Mouse (Mus musculus) retina, adult 2 months (tissue): ENCODE measurements around the gene N4bp2l1.
"Not testable (repeated sequence)": the region's sequence is repeated elsewhere in the genome, so short reads cannot be mapped to it uniquely, and the experiment has no call there.

Source experiments
- DNase-seq: peaks from one replicate; pipeline ENCODE4 v3.0.0-alpha.2; 2012; ENCODE audit warnings: low read depth, low spot score

N4bp2l1 gene

DNA sequence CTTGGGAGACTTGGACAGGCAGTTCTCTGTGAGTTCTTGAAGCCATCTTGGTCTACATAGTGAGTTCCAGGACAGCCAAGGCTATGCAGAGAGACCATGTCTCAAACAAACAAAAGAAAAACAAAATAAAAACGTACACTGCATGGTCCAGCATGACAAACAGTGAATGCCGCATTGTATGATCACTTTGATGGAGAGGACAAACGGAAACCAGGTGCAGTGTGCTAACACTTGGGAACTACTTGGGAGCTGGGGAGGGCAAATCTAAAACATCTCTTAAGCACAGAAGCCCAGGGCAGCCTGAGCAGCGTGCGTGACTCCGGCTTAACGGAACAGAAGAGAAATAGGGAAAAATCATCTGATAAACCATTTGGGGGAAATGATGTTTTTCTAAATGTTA, at the start of gene N4bp2l1:
TSS of gene N4bp2l1 (minus strand) at position 101 of the 400 bp plus-strand sequence.
- DNase-seq, result no peak

- DNase-seq, result no peak
These were observed 47.9 kb upstream of the N4bp2l1 start for GRCm38 (mm10) chr5:150644926-150645325.

DNA sequence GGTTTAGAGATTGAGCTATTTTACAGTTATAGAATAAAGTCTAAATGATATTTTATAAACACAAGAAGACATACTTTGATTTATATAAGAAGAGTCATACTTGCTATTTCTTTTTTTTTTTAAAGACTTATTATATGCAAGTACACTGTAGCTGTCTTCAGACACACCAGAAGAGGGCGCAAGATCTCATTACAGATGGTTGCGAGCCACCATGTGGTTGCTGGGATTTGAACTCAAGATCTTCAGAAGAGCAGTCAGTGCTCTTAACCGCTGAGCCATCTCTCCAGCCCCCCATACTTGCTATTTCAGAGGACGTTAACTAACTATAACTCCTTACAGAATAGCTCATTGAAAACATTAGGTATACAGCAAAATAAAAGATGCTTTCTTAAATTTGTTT, 46.4 kb upstream of the N4bp2l1 start:
- not testable (repeated sequence) for DNase-seq

- no peak for DNase-seq
These were observed 44.5 kb upstream of the N4bp2l1 start for GRCm38 (mm10) chr5:150641440-150641839.

DNA sequence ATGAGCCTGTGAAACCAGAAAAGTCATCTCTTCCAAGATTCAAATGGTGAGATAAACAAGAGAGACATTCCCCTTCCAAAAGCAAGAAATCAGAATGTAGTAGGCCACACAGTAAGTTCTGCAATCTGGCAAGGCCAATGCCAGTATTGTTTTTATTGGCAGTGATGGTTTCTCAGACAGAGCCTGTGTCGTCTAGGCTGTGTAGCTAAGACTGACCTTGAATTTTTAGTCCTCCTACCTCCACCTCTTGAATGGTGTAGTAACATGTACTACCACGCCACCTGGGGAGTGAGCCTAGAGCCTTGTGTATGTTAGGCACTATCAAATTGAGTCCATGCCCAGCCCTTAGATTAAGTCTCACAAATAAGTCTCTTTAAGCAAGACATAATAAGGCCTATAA, 32.7 kb upstream of the N4bp2l1 start:
- no peak for DNase-seq

DNA sequence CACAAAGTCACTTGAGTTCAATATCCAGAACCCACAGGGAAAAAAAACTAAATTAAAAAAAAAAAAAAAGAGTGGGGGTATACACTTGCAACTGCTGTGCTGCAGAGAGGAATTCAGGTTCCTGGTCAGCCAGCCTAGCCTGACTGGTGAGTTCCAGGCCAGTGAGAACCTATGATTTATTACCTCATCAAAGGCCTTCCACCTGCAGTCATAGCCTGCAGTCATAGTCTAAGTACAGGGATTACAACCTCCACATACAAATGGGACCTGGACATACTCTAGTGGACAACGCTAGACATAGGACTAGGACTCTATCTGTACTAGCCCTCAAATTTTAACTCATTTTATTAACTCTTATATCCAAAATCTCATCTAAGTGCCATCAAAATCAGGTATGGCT, 32.3 kb upstream of the N4bp2l1 start:
- no peak for DNase-seq

GRCm38 (mm10) chr5:150625528-150625927, 28.5 kb upstream of the N4bp2l1 start:
- DNase-seq, result no peak

DNA sequence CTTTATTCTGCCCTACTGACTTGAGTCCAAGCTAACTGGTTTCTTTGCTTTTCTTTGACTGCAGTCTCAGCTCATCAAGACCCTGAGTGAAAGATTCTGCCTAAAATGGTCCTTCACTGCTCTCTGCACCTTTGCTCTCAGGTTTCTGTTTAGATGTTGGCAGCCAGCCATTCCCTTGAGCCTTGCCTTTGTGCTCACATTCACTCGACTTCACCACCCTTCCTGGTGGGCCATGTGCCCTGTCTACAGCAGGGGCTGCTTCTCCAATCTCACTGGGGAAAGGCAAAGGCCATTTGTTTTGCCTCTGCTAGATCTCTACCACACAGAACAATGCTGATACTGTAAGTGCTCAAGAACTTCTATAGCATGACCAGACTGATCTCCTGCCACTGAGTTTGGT, 25.8 kb upstream of the N4bp2l1 start:
- DNase-seq, result no peak

DNA sequence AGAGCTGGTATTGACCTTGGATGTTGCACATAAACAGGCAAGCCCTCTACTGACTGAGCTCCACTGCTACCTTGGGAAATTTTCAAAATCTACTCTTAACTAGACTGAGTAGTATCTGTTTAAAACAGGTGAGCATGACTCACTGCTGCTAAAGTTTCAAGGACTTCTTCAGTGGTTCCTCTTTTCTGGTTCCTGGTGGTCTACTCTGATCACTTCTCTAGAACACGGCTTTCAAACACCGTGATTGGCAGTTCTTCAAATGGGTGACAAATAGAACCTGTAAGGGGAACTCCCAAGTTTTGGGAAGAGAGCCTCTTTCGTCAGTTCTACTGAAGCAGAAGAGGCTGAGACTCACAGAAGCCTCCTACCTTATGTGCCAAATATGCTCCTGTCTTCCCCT, 24.6 kb upstream of the N4bp2l1 start:
- DNase-seq, result no peak

DNA sequence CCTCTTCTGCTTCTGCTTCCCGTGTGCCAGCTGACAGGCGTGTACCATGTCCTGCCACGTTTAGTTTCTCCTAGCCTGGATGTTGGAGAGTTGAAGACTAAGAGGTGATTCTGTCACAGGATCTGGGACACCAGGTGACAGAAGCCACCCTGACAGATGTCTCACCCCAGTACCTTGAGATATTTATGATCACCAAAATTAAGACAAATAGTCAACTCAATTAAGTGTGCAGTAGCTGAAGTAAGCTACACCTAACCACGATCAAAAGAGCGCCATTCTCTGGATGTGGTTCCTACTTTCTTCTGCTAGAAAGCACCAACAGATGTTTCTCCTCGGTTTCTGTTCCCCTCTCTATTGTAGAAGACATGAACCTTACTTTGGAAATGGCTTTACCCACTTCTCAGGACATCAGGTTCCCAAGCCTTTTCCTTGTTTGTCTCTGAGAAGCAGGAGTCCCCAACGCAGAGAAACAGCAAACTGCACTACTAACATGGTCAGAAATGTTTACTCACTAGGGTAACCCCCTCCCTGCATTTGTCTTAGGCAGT, 23.7 kb upstream of the N4bp2l1 start:
- DNase-seq, result no peak

DNA sequence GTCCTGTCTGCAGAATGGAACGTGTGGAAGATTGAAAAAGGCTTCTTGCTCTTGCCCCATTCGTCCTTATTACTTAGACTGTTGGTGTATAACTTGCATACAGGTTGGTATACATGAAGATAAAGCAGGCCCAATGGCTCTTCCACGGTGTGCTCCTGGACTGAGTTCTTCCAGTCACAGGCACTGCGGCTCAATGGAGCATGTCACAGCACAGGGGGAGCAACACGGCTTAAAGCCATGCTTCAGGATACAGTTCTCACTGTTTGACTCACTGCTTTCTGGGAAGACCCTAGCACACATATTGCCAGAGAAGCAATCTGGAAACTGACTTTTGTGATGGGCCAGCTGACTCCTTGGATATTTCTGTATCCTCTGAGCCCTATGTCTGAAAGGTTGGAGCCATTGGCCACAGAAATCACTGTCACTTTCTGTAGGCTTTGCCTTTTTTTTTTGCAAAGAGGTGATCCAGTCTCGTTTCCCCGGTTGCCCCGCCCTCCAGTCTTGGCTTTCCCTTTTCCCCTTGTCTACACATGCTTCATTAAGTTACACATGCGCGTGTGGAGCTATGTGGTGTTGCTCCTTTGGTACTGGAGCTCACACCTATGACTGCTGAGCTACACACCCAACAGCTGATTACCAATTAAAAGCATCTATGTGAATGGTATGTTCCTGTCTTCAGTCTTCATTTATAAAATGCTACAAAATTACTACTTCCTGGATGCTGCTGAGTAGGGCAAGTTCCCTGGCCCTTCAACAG, 21.8 kb upstream of the N4bp2l1 start:
- DNase-seq, result no peak

DNA sequence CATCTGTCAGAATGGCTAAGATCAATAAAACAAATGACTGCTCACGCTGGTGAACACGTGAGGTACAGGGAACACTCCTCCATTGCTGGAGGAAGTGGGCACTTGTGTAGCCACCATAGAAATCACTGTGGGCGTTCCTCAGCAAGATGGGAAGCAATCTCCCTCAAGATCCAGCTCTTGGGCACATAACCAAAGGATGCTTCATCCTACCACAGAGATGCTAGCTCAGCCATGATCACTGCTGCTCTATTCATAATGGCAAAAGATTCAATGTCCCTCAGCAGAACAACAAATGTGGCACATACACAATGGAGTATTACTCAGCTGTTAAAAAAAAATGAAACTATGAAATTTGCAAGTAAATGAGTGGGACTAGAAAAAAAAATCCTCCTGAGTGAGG, 19.7 kb upstream of the N4bp2l1 start:
- no peak for DNase-seq

- no peak for DNase-seq
These were observed 19.2 kb upstream of the N4bp2l1 start for GRCm38 (mm10) chr5:150616216-150616615.

DNA sequence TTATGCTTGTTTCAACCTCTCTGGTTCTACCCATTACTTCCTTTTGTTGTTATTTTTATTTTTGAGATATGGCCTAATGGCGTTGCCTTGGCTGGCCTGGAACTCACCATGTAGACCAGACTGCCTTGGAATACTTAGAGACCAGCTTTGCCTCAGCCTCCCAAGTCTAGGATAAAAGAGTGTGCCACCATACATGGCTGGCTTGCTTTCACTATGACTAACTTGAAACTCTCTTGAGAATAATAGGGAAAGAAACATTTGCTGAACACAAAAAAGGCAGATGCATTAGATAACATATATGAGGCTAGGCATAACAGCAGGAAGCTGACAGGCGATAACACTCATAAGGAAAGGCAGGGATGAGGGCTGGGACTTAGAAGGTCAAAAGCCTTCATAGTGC, 17.1 kb upstream of the N4bp2l1 start:
- no peak for DNase-seq

GRCm38 (mm10) chr5:150611697-150612096, 14.7 kb upstream of the N4bp2l1 start:
- no peak for DNase-seq

- DNase-seq, result no peak
These were observed 14.1 kb upstream of the N4bp2l1 start for GRCm38 (mm10) chr5:150611136-150611535.

- DNase-seq, result no peak
These were observed 10.6 kb upstream of the N4bp2l1 start for GRCm38 (mm10) chr5:150607631-150608030.

- DNase-seq, result no peak
These were observed 9.1 kb upstream of the N4bp2l1 start for GRCm38 (mm10) chr5:150606131-150606530.

- DNase-seq, result no peak
These were observed 4.6 kb upstream of the N4bp2l1 start for GRCm38 (mm10) chr5:150601441-150602230.

DNA sequence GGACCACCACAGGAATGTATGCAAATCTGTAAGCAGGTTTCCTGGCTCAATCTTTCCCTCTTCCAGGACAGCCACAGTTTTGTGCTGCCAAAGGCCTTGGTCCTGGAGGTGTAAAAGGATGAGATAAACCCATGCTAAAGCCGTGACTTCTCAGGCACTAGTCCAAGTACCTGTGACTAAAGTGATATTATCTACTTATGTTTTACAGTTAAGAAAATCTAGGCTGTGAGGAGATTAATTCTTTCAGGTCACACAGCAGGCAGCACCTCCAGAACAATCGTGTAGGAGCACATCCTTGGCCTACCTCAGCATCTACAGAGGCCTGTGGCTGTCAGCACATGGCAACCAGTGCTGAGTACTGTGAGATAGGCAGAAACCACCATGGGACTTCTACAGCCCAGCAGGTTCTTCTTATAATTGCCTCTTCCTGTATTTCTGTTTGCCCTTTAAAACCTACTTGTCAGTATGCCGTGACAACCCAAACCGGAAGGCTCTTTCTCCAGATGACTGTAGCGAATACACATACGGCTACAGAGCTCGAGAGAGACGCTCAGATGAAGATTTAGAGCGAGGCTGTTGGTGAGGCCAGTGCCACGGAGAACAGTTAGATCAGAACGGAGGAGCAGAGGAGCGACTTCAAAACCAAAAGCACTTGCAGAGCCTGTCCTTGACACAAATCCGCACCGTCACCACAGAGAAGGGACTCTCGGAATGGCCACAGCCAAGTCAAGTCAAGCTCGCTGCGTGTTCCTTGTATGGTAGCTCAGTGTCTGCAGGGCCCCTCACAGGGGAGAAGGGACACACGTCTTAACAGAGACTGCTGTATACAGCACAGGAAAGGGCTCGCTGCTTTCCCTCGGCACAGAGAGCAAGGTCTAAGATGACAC, 3.8 kb upstream of the N4bp2l1 start:
- DNase-seq, result no peak
